Mouse (Mus musculus) stomach, embryonic 14.5 days (tissue): ENCODE data around the gene Mcemp1. TPM values are rescaled to one million over a fixed set of nuclear protein-coding genes. Genes with fewer than 3 reads are reported as not detected.
A peak's percentile ranks its signal among the peaks of the same experiment; 100 is the strongest.

Experiments
- ATAC-seq: fragments of 200-750 bp; cut with Nextera tagmentation; 2 replicates; pipeline ENCODE4 v1.8.0; 2017; ENCODE audit warnings: low read depth, moderate TSS enrichment; ENCODE audit not compliant: insufficient number of reproducible peaks, insufficient read depth, low FRiP score
- H3K27ac ChIP-seq: fragments of 300-500 bp; sonication (generic); 2 replicates; pipeline ENCODE4 v1.5.1; 2014; ENCODE audit warnings: mild to moderate bottlenecking, low read length, moderate library complexity, mixed read lengths
- H3K27me3 ChIP-seq: fragments of 300-500 bp; sonication (generic); 2 replicates; pipeline ENCODE4 v1.6.1; 2014; ENCODE audit warnings: low read length, control low read depth, mixed read lengths; ENCODE audit not compliant: control insufficient read depth, insufficient read depth
- H3K36me3 ChIP-seq: fragments of 300-500 bp; sonication (generic); 2 replicates; pipeline ENCODE4 v1.6.1; 2014; ENCODE audit warnings: mild to moderate bottlenecking, control low read depth, low read length, moderate library complexity, mixed read lengths; ENCODE audit not compliant: control insufficient read depth, insufficient read depth
- H3K4me1 ChIP-seq: fragments of 300-500 bp; sonication (generic); 2 replicates; pipeline ENCODE4 v1.6.1; 2014; ENCODE audit warnings: low read length, control low read depth, mixed read lengths; ENCODE audit not compliant: control insufficient read depth, insufficient read depth
- H3K4me2 ChIP-seq: fragments of 300-500 bp; sonication (generic); replicated peaks from 2 replicates; pipeline ENCODE4 v1.6.1; 2014; ENCODE audit warnings: low read depth, low read length, control low read depth
- H3K4me3 ChIP-seq: fragments of 300-500 bp; sonication (generic); 2 replicates; pipeline ENCODE4 v1.5.1; 2014; ENCODE audit warnings: low read depth, low read length, control low read depth
- H3K9ac ChIP-seq: fragments of 300-500 bp; sonication (generic); replicated peaks from 2 replicates; pipeline ENCODE4 v1.6.1; 2014; ENCODE audit warnings: low read depth, mild to moderate bottlenecking, control low read depth, low read length, moderate library complexity, mixed read lengths
- H3K9me3 ChIP-seq: fragments of 300-500 bp; sonication (generic); 2 replicates; pipeline ENCODE4 v1.6.1; 2016; ENCODE audit warnings: low read depth, low read length, control low read depth; ENCODE audit not compliant: control insufficient read depth
- WGBS: fragments of 180-500 bp; shearing (Covaris S2); extraction: QIAGEN DNeasy Blood & Tissue Kit; methylation state at CpG from one replicate; pipeline ENCODE4 v1.1.7; 2014; 5-methylcytosine and 5-hydroxymethylcytosine counted together
- polyA plus RNA-seq: library from polyadenylated mRNA; unstranded; fragments of >200 nt; fragmentation: Nextera tagmentation; extraction: Ambion mirVana; gene quantifications from 2 replicates; pipeline ENCODE4 v1.2.1, GENCODE M21; 2014

The Mcemp1 gene
- polyA plus RNA-seq, 1 experiment from 2014 or later, result 0.27 TPM

GRCm38 (mm10) chr8:3656725-3657381 is 8.7 kb upstream of the Mcemp1 start:
- no peak; the same call in 1 of the 2 replicates for ATAC-seq
- Histone ChIP-seq H3K4me3 (no peak overlapping the region), H3K27ac (no peak overlapping the region), H3K9ac (no peak overlapping the region), H3K4me2 (no peak overlapping the region), H3K9me3 (no peaks in the 10 kb centered on the region), H3K36me3 (no peaks in the 10 kb centered on the region), H3K4me1 (no peaks in the 10 kb centered on the region), H3K27me3 (no peaks in the 10 kb centered on the region)
- 27% methylated on average over 7 of the region's 7 CpGs for WGBS

- Histone ChIP-seq H3K27me3 (no peaks in the 10 kb centered on the region), H3K4me2 (no peak overlapping the region), H3K4me3 (no peak overlapping the region), H3K27ac (no peak overlapping the region), H3K9me3 (no peaks in the 10 kb centered on the region), H3K9ac (no peak overlapping the region), H3K36me3 (no peaks in the 10 kb centered on the region), H3K4me1 (no peaks in the 10 kb centered on the region)
- WGBS, result 78% methylated on average over 8 of the region's 8 CpGs
- no peak for ATAC-seq
Observed at GRCm38 (mm10) chr8:3660889-3661288, 4.7 kb upstream of the Mcemp1 start.

- 62% methylated on average over 5 of the region's 5 CpGs for WGBS
- H3K9ac ChIP-seq, result no peak overlapping the region
- H3K4me3 ChIP-seq, result no peak overlapping the region
- H3K27me3 ChIP-seq, result no peaks in the 10 kb centered on the region
- ATAC-seq, result no peak
- no peak overlapping the region for H3K4me2 ChIP-seq
- H3K27ac ChIP-seq, result no peak overlapping the region
- H3K4me1 ChIP-seq, result no peaks in the 10 kb centered on the region
- no peaks in the 10 kb centered on the region for H3K36me3 ChIP-seq
- H3K9me3 ChIP-seq, result no peaks in the 10 kb centered on the region
Observed at GRCm38 (mm10) chr8:3664405-3664804, 1.1 kb upstream of the Mcemp1 start.

GRCm38 (mm10) chr8:3670388-3670787 is 4.8 kb downstream of the Mcemp1 start:
- 77% methylated on average over 2 of the region's 2 CpGs for WGBS

GRCm38 (mm10) chr8:3671980-3672491 is 6.5 kb downstream of the Mcemp1 start, which contains the start of gene Fcor:
Gene Fcor, minus strand, starts transcription at chr8:3672362.
- Histone ChIP-seq H3K27ac (peak within 1 kb of the TSS; percentile 64; the same call in 1 of the 2 replicates), H3K9me3 (no peaks in the 10 kb centered on the region), H3K4me1 (no peaks in the 10 kb centered on the region), H3K4me3 (peak within 1 kb of the TSS; percentile 45), H3K36me3 (no peaks in the 10 kb centered on the region), H3K27me3 (no peaks in the 10 kb centered on the region), H3K9ac (peak within 1 kb of the TSS; percentile 36; the same call in 1 of the 2 replicates), H3K4me2 (peak within 1 kb of the TSS; percentile 71)
- WGBS, result under 1% methylated on average over 23 of the region's 23 CpGs
- ATAC-seq, result peak; percentile 76

More at GRCm38 (mm10) chr8:3670388-3670787, 4.8 kb downstream of the Mcemp1 start:
- no peak overlapping the region for H3K4me3 ChIP-seq
- no peak overlapping the region for H3K4me2 ChIP-seq
- ATAC-seq, result no peak
- no peak overlapping the region for H3K27ac ChIP-seq
- H3K4me1 ChIP-seq, result no peaks in the 10 kb centered on the region
- H3K9ac ChIP-seq, result no peak overlapping the region
- H3K36me3 ChIP-seq, result no peaks in the 10 kb centered on the region
- no peaks in the 10 kb centered on the region for H3K27me3 ChIP-seq
- H3K9me3 ChIP-seq, result no peaks in the 10 kb centered on the region

- 41% methylated on average over 3 of the region's 3 CpGs for WGBS
- H3K4me2 ChIP-seq, result no peak overlapping the region
- H3K4me3 ChIP-seq, result no peak overlapping the region
- H3K9ac ChIP-seq, result no peak overlapping the region
- peaks cover 10% of the 10 kb centered on the region for H3K36me3 ChIP-seq
- H3K4me1 ChIP-seq, result peaks cover 3% of the 10 kb centered on the region; the same call in 1 of the 2 replicates
- no peak for ATAC-seq
- H3K9me3 ChIP-seq, result no peaks in the 10 kb centered on the region
- no peak overlapping the region for H3K27ac ChIP-seq
- no peaks in the 10 kb centered on the region for H3K27me3 ChIP-seq
Observed at GRCm38 (mm10) chr8:3674671-3675070, 9.1 kb downstream of the Mcemp1 start.

GRCm38 (mm10) chr8:3676131-3676992 is 10.8 kb downstream of the Mcemp1 start, which contains the start of gene Trappc5:
Gene Trappc5, plus strand, starts transcription at chr8:3676299.
- 2% methylated on average over 61 of the region's 61 CpGs for WGBS
- Histone ChIP-seq H3K27me3 (no peaks in the 10 kb centered on the region), H3K9ac (peak within 1 kb of the TSS; percentile 81), H3K4me2 (peak within 1 kb of the TSS; percentile 85), H3K36me3 (peaks cover 19% of the 10 kb centered on the region), H3K27ac (peak within 1 kb of the TSS; percentile 92), H3K4me3 (peak within 1 kb of the TSS; percentile 91), H3K9me3 (no peaks in the 10 kb centered on the region), H3K4me1 (peaks cover 3% of the 10 kb centered on the region; the same call in 1 of the 2 replicates)
- ATAC-seq, result peak; percentile 89

GRCm38 (mm10) chr8:3676993-3677579 is 11.5 kb downstream of the Mcemp1 start:
- Histone ChIP-seq H3K27me3 (no peaks in the 10 kb centered on the region), H3K9me3 (no peaks in the 10 kb centered on the region), H3K4me2 (peak overlapping the region; percentile 85), H3K9ac (peak overlapping the region; percentile 81), H3K27ac (peak overlapping the region; percentile 92; the same call in 1 of the 2 replicates), H3K4me3 (peak overlapping the region; percentile 91), H3K36me3 (peaks cover 19% of the 10 kb centered on the region), H3K4me1 (peaks cover 3% of the 10 kb centered on the region; the same call in 1 of the 2 replicates)
- WGBS, result 3% methylated on average over 15 of the region's 15 CpGs
- ATAC-seq, result no peak
